Mouse (Mus musculus) E14TG2a.4 (cell line): ENCODE measurements around the gene Atg7.

Experiments used
- CTCF ChIP-seq: conservative IDR thresholded peaks from 2 replicates; pipeline ENCODE4 v1.5.1; 2014; ENCODE audit warnings: low read length
- NANOG ChIP-seq: IDR thresholded peaks from 2 replicates; pipeline ENCODE4 v1.6.1; 2014; ENCODE audit warnings: borderline replicate concordance, low read length, mixed read lengths
- POU5F1 ChIP-seq: IDR thresholded peaks from 2 replicates; pipeline ENCODE4 v1.6.1; 2014; ENCODE audit warnings: low read length, borderline replicate concordance

- TF ChIP-seq CTCF (no peak), POU5F1 (no peak), NANOG (no peak)
Measured at GRCm38 (mm10) chr6:114836433-114836832, 193.5 kb downstream of the Atg7 start.
